Mouse (Mus musculus) thymus, adult 2 months (tissue): ENCODE measurements at regions not wholly inside any gene's neighbourhood (a gene's known extent, or its start where the extent isn't known, plus 50 kb on each side); places are given as distances from the start of the nearest gene placed in this dataset.

Experiments
- DNase-seq: peaks from one replicate; pipeline ENCODE4 v3.0.0; 2021
- H3K27ac ChIP-seq: fragments of 200-500 bp; 2 replicates; pipeline ENCODE4 v1.5.1; 2012; ENCODE audit warnings: low read length, control low read depth; ENCODE audit not compliant: control insufficient read depth, insufficient read depth
- H3K27me3 ChIP-seq: fragments of 200-500 bp; 2 replicates; pipeline ENCODE4 v1.6.1; 2012; ENCODE audit warnings: mild to moderate bottlenecking, low read length, moderate library complexity, mixed read lengths; ENCODE audit not compliant: control insufficient read depth, insufficient read depth
- H3K36me3 ChIP-seq: fragments of 200-500 bp; 2 replicates; pipeline ENCODE4 v1.6.1; 2012; ENCODE audit warnings: mild to moderate bottlenecking, low read length, moderate library complexity; ENCODE audit not compliant: control insufficient read depth, insufficient read depth
- H3K4me1 ChIP-seq: fragments of 200-500 bp; replicated peaks from 2 replicates; pipeline ENCODE4 v1.6.1; 2012; ENCODE audit warnings: low read length; ENCODE audit not compliant: control insufficient read depth, insufficient read depth
- H3K4me3 ChIP-seq: fragments of 200-500 bp; 2 replicates; pipeline ENCODE4 v1.5.1; 2012; ENCODE audit warnings: mild to moderate bottlenecking, low read length, control low read depth, moderate library complexity; ENCODE audit not compliant: control insufficient read depth, insufficient read depth
- CTCF ChIP-seq: fragments of 200-500 bp; IDR thresholded peaks from 2 replicates; pipeline ENCODE4 v1.5.1; 2012; ENCODE audit warnings: mild to moderate bottlenecking, control low read depth, low read length, moderate library complexity, borderline replicate concordance; ENCODE audit not compliant: control insufficient read depth, poor library complexity, insufficient read depth; ENCODE audit errors: extremely low read depth
- POLR2A ChIP-seq: fragments of 200-500 bp; IDR thresholded peaks from 2 replicates; pipeline ENCODE4 v1.6.1; 2012; ENCODE audit warnings: mild to moderate bottlenecking, low read length, control low read depth, moderate library complexity; ENCODE audit not compliant: control insufficient read depth, poor library complexity, insufficient read depth; ENCODE audit errors: extremely low read depth
- WGBS: fragments of 180-500 bp; shearing (Covaris S2); methylation state at CpG from one replicate; pipeline ENCODE4 v1.1.7; 2018; 5-methylcytosine and 5-hydroxymethylcytosine counted together

DNA sequence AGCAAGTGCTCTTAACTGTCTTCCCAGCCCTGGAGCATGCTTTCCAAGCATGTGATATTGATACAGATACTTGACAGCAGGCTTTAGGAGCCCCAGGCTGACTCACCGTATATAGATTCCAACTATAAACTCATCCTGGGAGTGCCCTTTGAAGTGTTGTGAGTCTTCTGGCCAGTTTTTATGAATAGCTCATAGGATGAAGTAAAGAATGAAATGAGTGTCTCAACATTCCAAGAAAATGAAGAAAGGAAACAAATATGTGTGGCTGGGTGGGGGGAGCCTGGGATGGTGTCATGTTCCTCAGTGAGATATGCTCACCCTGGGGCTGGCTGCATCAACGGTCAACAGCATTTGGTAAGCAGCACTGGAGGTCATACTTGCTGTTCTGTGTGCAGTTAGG, 238.5 kb downstream of the Zfp36l1 start:
- 98% methylated on average over 2 of the region's 2 CpGs for WGBS
- Histone ChIP-seq H3K27me3 (no peaks in the 10 kb centered on the region), H3K27ac (no peak overlapping the region), H3K4me3 (no peak overlapping the region), H3K4me1 (no peaks in the 10 kb centered on the region), H3K36me3 (no peaks in the 10 kb centered on the region)
- DNase-seq, result no peak
- TF ChIP-seq CTCF (no peak), POLR2A (no peak)

- H3K27ac ChIP-seq, result no peak overlapping the region
- H3K27me3 ChIP-seq, result no peaks in the 10 kb centered on the region
- H3K4me1 ChIP-seq, result 0 out of 2 replicates have a peak, but pooled peaks cover 2% of the 10 kb centered on the region
- no peaks in the 10 kb centered on the region for H3K36me3 ChIP-seq
- DNase-seq, result no peak
- H3K4me3 ChIP-seq, result no peak overlapping the region
- TF ChIP-seq CTCF, result no peak
- no peak for TF ChIP-seq POLR2A
- 45% methylated on average over 6 of the region's 6 CpGs for WGBS
Observed at GRCm38 (mm10) chr12:79865179-79865552, 247.6 kb downstream of the Zfp36l1 start.

DNA sequence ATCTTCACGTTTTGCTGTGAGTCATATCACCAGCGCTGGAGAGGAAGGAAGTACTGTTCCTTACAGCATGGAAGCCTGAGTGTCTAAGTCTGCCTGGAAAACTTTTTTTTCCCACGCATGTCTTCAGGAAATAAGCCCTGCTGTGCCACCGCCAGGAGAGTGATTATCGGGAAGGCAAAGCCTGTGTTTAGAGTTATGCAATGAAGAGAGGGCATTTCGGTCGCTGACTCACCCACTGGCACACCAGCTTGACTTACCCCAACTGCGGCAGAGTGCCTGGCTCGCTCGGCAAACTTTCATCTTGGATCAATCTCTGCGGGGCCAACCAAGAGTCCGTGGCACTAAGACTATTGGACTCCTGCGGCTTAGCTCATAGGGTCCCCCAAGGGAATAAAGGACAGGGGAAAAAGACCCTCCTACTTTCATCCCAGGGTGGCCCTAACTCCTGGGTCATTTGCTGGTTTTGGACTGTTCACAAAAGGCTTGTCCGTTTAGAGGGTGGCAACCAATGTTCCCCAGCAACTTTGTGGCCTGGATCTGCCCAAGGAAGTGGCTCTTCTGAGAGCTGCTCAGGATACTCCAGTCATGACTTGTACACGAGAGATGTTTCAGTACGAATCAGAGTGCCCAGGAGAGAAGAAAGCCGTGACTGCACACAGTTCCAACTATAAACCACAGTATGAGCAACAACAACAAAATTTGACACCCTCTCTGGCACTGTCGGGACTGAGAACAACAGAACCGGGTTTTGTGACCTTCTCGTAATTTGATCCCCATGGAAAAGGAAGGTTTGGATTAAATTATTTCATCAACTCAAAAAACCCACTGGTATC, 248.3 kb downstream of the Zfp36l1 start:
- TF ChIP-seq POLR2A, result no peak
- TF ChIP-seq CTCF, result no peak
- Histone ChIP-seq H3K27ac (no peak overlapping the region), H3K4me1 (0 out of 2 replicates have a peak, but pooled peaks cover 2% of the 10 kb centered on the region), H3K27me3 (no peaks in the 10 kb centered on the region), H3K4me3 (no peak overlapping the region), H3K36me3 (no peaks in the 10 kb centered on the region)
- DNase-seq, result no peak
- 87% methylated on average over 20 of the region's 20 CpGs for WGBS
